Mouse (Mus musculus): ENCODE measurements at regions not wholly inside any gene's neighbourhood (a gene's known extent, or its start where the extent isn't known, plus 50 kb on each side); places are given as distances from the start of the nearest gene placed in this dataset.

DNA sequence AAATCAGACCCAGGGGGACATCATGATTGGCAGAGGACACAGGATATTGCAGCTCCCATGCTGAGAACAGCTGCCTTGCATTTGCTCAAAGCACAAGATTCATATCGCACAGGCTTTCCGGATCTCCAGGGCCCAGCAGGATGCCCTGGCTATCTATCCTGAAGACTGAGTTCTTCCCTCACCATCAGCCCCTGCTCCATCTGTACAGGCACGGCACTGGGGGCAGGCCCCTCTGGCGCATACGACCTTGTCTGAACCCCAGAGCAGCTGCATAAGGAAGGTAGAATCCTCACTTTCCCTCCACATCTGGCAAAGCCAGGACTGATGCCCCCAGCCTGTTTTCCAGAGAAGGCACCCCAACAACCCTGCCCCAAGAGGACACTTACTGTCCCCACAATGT is 266.8 kb downstream of the Tns1 start:
- H3K4me1 ChIP-seq (ENCODE audit: control insufficient read depth, insufficient read depth, insufficient read length, low read length): no peaks in the 10 kb centered on the region
- no peak overlapping the region for H3K4me3 ChIP-seq (ENCODE audit: insufficient read depth, low read depth, low read length)

DNA sequence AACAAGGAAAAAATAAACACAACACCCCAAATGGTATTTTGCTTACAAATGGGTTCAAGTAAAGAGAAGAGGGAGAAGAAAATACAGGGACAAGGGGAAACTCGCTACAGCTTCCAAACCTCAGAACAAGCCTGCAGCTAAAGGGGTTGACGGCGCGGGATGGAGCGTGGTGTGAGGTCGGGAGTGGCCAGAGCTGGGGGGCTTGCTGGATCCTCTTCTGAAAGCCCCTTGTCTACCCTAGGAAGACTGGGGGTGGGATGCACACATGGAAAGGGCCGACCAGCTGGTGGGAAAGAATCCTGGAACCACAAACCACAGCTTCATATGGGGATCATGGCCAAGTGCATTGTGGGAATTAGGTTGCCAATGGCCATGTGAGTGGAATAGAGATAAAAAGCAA is 267.4 kb downstream of the Tns1 start:
- Histone ChIP-seq H3K4me1 (ENCODE audit: control insufficient read depth, insufficient read depth, insufficient read length, low read length) (no peaks in the 10 kb centered on the region), H3K4me3 (ENCODE audit: insufficient read depth, low read depth, low read length) (no peak overlapping the region), H3K27ac (replicated peaks; ENCODE audit: low read depth, low read length) (no peak overlapping the region)

More for the DNA sequence above, 266.8 kb downstream of the Tns1 start:
- no peak overlapping the region for H3K27ac ChIP-seq (replicated peaks; ENCODE audit: low read depth, low read length)

DNA sequence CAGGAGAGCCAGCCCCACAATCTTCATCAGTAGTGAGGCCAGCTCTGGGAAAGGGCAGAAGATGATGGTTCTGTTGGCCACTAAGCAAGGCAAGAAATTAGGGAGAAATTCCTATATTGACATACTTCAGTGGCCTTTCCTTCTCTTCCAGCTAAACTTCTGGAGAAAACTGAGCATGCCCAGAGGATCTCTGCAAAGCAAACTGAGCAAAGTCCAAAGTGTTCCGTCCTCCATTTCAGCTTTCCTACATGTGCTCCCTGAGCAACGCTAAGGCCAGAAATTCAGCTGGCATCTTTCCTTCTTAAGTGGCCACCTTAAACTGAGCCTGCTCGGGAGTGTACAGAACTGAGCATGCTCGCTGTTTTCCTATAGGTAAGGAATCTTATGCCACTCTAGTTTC is 268.9 kb downstream of the Tns1 start:
- Histone ChIP-seq H3K27ac (replicated peaks; ENCODE audit: low read depth, low read length) (no peak overlapping the region), H3K4me3 (ENCODE audit: insufficient read depth, low read depth, low read length) (no peak overlapping the region)

DNA sequence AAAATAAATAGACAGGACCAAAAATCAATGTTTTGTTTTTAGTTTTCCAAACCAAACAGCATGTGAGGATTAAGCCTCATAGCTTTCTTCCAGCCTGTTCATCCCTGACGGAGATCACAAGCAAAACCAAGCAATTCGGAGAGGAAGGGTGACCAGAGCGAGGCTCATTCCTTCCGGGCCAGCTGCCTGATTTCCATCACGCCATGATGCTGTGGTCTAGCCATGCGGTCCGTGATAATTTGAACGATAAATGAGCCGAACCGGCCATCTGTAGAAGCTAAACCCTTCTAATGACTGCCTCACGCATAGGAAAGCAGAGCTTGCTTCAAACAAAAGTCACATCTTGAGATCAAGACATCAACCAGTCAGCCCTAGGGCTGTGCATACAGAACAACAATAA is 270.4 kb downstream of the Tns1 start:
- Histone ChIP-seq H3K4me1 (ENCODE audit: control insufficient read depth, insufficient read depth, insufficient read length, low read length) (no peaks in the 10 kb centered on the region), H3K4me3 (ENCODE audit: insufficient read depth, low read depth, low read length) (no peak overlapping the region), H3K27ac (replicated peaks; ENCODE audit: low read depth, low read length) (no peak overlapping the region)

More for the DNA sequence above, 268.9 kb downstream of the Tns1 start:
- no peaks in the 10 kb centered on the region for H3K4me1 ChIP-seq (ENCODE audit: control insufficient read depth, insufficient read depth, insufficient read length, low read length)

DNA sequence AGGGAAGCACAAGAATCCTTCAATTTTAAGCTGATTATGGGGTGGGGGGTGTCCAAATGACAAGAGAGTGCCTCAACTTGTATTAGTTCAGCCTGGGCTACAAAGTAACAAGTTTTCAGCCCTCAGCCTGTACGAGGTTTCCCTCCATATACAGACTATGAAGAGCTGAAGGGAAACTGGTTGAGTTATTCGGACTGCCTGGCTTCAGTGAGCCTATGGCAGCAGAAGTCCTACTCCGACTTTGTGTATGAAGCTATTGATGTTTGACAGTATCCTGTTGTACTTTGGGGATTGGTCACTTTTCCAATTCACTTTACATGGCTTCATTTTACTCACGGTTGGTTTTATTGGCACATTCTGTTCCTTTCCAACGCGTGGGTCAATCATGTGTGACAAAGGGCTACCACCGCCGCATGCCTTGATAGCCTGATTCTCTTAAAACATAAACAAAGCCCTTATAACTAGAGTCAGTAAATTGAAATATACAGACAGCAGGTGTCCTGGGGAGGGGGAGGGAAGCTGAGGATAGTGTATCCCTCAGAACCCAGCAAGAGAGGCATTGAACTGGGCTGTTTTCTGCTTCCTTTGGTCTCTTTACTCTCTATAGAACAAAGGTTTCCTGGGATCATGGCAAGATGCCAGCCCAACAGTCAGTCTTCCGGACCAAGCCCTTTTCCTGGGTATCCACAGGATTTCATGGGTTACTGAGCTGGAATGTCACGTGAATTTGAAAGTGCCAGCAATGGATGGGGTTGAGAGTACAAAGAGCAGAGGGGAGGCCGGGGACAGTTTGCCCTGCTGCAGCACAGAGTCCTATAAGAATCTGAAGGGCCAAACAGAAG is 273.9 kb downstream of the Tns1 start:
- no peaks in the 10 kb centered on the region for H3K4me1 ChIP-seq (ENCODE audit: control insufficient read depth, insufficient read depth, insufficient read length, low read length)
- no peak overlapping the region for H3K4me3 ChIP-seq (ENCODE audit: insufficient read depth, low read depth, low read length)
- H3K27ac ChIP-seq (replicated peaks; ENCODE audit: low read depth, low read length): no peak overlapping the region

DNA sequence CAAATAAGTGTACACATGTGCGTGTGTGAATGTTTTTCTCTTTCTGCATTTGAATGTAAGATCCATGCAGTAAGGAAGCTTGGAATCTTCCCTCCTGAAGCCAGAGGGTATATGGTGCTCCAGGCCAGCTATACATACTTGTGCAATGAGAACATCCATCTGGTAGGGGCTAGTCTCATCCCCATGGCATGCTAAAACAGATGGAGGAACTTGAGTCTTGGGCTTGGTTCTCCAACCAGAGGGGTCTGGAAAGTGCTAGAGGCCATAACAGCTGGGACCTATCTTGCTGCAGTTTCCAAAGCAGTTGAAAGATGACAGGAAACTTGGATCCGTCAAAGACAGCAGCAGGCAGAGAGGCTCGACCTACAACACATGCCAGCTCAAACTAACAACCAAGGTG is 275.9 kb downstream of the Tns1 start:
- Histone ChIP-seq H3K4me1 (ENCODE audit: control insufficient read depth, insufficient read depth, insufficient read length, low read length) (no peaks in the 10 kb centered on the region), H3K27ac (replicated peaks; ENCODE audit: low read depth, low read length) (no peak overlapping the region), H3K4me3 (ENCODE audit: insufficient read depth, low read depth, low read length) (no peak overlapping the region)

DNA sequence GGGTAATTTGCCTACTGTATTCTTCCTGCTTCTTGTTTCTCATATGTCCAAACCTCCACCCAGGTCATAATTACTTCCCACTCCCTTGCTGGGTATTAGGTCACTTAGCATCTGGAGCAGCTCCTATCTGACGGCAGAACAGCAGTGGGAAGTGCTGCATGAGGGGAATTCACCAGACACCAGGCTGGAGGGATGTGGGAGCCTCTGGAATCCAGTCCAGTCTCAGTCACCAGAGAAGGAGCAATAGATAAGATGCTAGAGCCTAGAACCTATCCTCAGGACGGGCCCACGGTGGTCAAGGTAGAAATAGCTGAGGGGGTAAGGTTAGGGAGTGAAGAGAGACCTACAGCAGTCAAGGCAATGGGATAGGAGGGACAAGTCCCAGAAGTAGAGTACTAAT is 277.1 kb downstream of the Tns1 start:
- Histone ChIP-seq H3K4me1 (ENCODE audit: control insufficient read depth, insufficient read depth, insufficient read length, low read length) (no peaks in the 10 kb centered on the region), H3K4me3 (ENCODE audit: insufficient read depth, low read depth, low read length) (no peak overlapping the region), H3K27ac (replicated peaks; ENCODE audit: low read depth, low read length) (no peak overlapping the region)

DNA sequence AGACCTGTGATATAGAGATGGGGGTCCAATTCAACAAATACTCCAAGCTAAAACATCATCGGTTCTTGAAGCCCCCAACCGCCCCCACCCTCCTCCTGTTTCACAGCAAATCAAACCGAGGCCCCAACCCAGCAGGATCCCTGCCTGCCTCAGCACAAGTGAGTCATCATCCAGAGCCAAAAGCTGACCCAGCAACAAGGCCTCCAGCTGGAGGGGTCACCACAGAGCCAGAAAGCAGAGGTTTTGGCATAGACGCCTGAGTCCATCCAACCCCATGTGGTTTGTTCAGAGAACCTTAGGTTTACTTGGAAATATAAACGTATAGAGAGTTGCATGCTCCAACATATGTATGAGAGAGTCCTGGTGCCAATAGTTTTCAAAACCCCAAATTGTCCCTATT is 279.1 kb downstream of the Tns1 start:
- H3K27ac ChIP-seq (replicated peaks; ENCODE audit: low read depth, low read length): no peak overlapping the region
- no peaks in the 10 kb centered on the region for H3K4me1 ChIP-seq (ENCODE audit: control insufficient read depth, insufficient read depth, insufficient read length, low read length)

DNA sequence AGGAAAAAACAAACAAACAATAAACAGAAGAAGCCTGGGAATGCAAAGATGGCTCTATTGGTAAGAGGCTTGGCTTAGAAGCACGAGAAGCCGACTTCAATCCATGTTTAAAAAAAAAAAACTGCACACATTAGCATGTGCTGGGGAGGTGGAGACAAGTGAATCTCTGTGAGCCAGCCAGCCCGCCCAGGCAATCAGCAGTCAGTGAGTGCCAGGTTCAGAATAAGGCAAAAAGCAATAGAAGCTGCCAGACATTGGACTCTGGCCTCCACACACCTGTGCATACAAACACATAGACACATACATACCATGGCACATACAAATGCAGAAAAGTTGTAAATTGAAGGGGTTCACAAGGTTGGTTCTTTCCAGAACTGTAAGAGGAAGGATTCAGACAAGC is 279.7 kb downstream of the Tns1 start:
- Histone ChIP-seq H3K4me3 (ENCODE audit: insufficient read depth, low read depth, low read length) (no peak overlapping the region), H3K4me1 (ENCODE audit: control insufficient read depth, insufficient read depth, insufficient read length, low read length) (no peaks in the 10 kb centered on the region), H3K27ac (replicated peaks; ENCODE audit: low read depth, low read length) (no peak overlapping the region)

More for the DNA sequence above, 279.1 kb downstream of the Tns1 start:
- no peak overlapping the region for H3K4me3 ChIP-seq (ENCODE audit: insufficient read depth, low read depth, low read length)

DNA sequence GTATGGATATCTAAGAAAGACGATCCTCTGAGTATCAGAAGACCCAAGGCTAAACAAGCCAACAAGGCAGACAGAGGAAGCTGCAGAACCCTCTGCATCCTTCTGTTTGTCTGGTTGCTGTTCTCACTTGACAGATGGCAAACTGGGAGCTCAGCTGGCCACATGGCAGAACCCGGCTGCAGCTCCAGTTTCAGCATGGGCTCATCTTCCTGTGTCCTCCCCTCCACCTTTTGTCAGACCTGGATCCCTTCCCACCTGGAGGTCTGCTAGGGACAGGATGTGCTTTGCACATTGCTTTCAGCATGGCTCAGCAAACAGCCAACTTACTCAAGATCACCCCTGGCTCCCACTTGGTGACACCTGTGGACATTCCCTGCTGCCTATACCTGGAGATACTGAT is 284.9 kb downstream of the Tns1 start:
- Histone ChIP-seq H3K4me3 (ENCODE audit: insufficient read depth, low read depth, low read length) (no peak overlapping the region), H3K4me1 (ENCODE audit: control insufficient read depth, insufficient read depth, insufficient read length, low read length) (no peaks in the 10 kb centered on the region), H3K27ac (replicated peaks; ENCODE audit: low read depth, low read length) (no peak overlapping the region)

DNA sequence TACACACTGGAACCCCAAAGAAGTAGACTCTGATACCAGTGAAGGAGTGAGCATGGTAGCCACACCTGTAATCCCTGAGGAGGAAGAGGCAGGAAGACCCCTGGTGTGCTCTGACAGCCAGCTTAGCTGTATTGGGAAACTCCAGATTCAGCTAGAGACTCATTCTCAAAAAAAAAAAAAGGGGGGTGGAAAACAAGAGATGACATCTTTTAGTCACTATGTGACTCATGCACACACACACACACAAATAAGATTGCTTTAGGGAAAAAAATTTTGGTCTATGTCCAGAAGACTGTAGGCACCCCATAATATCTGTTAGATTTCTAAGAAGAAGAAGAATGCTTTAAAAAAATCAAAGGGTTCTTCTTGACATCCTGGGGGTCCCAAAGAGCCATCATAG is 287.6 kb downstream of the Tns1 start:
- H3K4me1 ChIP-seq (ENCODE audit: control insufficient read depth, insufficient read depth, insufficient read length, low read length): no peaks in the 10 kb centered on the region

DNA sequence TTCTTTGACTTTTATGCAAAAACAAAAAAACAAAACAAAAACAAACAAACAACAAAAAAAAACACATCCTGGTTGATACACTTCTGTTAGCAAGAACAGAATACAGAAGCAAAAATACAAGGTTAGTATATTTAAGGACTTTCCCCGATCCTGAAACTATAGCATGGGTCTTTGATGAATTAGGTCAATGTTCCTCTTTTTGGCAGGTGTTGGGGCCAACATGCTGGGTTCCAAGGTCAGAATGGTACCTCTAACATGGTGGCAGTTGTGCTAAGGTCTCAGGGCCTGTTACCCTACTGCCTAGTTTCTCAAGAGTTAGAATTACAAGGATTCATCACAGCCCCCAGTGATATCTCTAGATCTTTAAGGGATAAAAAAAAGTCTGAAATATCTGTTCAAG is 289.7 kb downstream of the Tns1 start:
- H3K4me1 ChIP-seq (ENCODE audit: control insufficient read depth, insufficient read depth, insufficient read length, low read length): no peaks in the 10 kb centered on the region
- H3K4me3 ChIP-seq (ENCODE audit: insufficient read depth, low read depth, low read length): no peak overlapping the region
- no peak overlapping the region for H3K27ac ChIP-seq (replicated peaks; ENCODE audit: low read depth, low read length)

More for the DNA sequence above, 287.6 kb downstream of the Tns1 start:
- no peak overlapping the region for H3K4me3 ChIP-seq (ENCODE audit: insufficient read depth, low read depth, low read length)
- H3K27ac ChIP-seq (replicated peaks; ENCODE audit: low read depth, low read length): no peak overlapping the region

DNA sequence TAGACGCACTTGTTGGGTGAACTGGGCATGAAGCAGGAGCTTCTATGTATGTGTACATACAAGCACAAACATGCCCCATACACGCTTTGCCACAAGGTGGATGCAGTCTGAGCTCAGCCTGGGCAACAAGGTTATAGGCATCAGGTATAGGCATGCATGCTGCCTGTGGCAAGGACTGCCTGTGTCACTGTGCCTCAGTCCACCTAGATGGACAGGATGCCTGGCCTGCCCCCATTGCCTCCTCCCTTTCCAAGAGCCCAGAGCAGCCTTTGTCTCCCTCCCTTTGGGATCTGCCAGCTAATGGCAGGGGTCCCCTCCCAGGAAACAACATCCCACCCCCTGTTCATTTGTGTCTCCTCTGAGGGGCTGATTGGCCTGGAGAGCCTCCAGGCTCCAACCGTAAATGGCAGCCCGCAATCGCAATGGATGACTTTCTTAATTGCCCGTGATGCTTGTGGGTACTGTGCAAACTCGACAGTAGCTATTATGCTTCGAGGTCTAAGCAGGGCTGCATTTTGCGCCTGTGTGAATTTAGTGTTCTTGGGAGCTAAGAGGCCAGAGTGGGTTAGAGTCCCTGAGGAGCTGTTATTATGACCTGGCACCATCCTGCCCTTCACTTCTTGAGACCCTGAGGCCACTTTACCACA is 293.6 kb downstream of the Tns1 start:
- no peak overlapping the region for H3K27ac ChIP-seq (replicated peaks; ENCODE audit: low read depth, low read length)
- H3K4me1 ChIP-seq (ENCODE audit: control insufficient read depth, insufficient read depth, insufficient read length, low read length): no peaks in the 10 kb centered on the region
- no peak overlapping the region for H3K4me3 ChIP-seq (ENCODE audit: insufficient read depth, low read depth, low read length)

DNA sequence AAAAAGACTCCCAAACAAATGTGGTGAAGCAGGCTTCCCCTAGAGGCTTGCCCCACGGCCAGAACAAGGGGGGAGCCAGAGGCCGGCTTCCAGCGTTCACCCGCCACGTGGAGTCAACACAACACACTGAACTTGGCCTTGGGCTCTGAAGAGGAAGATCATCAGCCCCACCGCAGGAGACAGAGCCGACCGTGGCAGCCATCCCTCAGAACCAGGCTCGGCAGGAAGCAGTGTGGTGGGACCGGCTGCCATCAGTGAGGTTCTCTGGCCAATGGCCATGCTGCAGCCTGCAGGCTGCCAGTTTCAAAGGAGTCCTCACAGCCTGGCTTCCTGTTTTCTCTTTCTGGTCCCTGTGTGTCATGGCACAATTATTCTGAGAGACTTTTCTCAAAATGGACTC is 295.3 kb downstream of the Tns1 start:
- Histone ChIP-seq H3K4me1 (ENCODE audit: control insufficient read depth, insufficient read depth, insufficient read length, low read length) (no peaks in the 10 kb centered on the region), H3K4me3 (ENCODE audit: insufficient read depth, low read depth, low read length) (no peak overlapping the region), H3K27ac (replicated peaks; ENCODE audit: low read depth, low read length) (no peak overlapping the region)

DNA sequence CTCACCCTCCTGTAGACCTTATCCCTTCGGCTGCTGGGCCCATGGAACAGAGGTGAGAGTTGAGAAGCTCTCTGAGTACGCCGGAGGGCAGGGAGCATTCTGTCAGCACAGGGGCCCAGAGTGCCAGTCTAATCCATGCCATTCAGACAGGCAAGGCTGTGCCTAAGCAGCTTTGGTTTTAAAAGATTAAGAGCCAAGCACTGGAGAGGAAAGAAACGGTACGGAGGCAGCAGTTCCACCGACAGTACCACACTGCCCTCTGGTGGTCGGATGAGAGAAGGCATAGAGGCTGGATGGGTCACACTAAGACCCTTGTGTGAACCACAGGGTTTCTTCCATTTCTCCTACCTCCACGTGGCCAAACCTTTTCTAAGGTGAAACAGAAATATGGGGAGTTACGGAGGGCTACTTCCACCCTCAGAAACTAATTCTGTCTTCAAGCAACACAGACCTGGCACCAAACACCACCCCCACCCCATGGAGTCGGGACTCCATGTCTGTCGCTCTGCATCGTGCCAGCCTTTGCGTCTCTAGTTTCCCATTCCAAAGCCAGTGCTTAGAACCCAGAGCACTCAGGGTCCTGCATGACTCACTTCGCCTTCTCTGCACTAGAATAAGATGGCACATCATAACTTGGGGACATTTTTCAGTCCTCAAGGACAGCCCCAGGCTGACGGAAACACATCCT is 297.9 kb downstream of the Tns1 start:
- Histone ChIP-seq H3K4me1 (ENCODE audit: control insufficient read depth, insufficient read depth, insufficient read length, low read length) (no peaks in the 10 kb centered on the region), H3K27ac (replicated peaks; ENCODE audit: low read depth, low read length) (no peak overlapping the region), H3K4me3 (ENCODE audit: insufficient read depth, low read depth, low read length) (no peak overlapping the region)

Measured in brown adipose tissue, adult 24 weeks (tissue).